Mouse (Mus musculus): ENCODE results near the gene Wfdc10. TPM values are rescaled to one million over a fixed set of nuclear protein-coding genes. Genes with fewer than 3 reads are reported as not detected.

Wfdc10 gene
- total RNA-seq, 4 experiments from 2014 or later, result not detected

GRCm38 (mm10) chr2:164700959-164701358 lies 45.1 kb downstream of the Wfdc10 start:
- DNase-seq (ENCODE audit: low spot score in 2 of 2), result no peak

GRCm38 (mm10) chr2:164701761-164702160 lies 45.9 kb downstream of the Wfdc10 start:
- no peak for DNase-seq (ENCODE audit: low spot score in 2 of 2)

GRCm38 (mm10) chr2:164704235-164704634 lies 48.4 kb downstream of the Wfdc10 start:
- no peak for DNase-seq (ENCODE audit: low spot score in 2 of 2)

GRCm38 (mm10) chr2:164705328-164705727 lies 49.5 kb downstream of the Wfdc10 start:
- no peak for DNase-seq (ENCODE audit: low spot score in 2 of 2)

GRCm38 (mm10) chr2:164705991-164706390 lies 50.1 kb downstream of the Wfdc10 start:
- no peak for DNase-seq (ENCODE audit: low spot score in 2 of 2)

Other genes starting within 250 kb of the Wfdc10 start
- 100 to 1,000 TPM in 1 of 4 experiments, 10 to 100 TPM in 3; 81.2 to 117 (median 89.0) TPM for gene Sdc4, start 212.2 kb upstream of the Wfdc10 start, total RNA-seq (2022)
- gene Sys1, start 199.1 kb upstream of the Wfdc10 start, total RNA-seq (2022), result 10 to 100 TPM; 39.4 to 46.1 (median 40.6) TPM
- gene Gm20458, start 195.1 kb upstream of the Wfdc10 start, total RNA-seq (2022), result 10 to 100 TPM in 1 of 4 experiments, 1 to 10 TPM in 3; 4.4 to 15.6 (median 6.3) TPM
- not detected for gene Trp53tg5, start 182.3 kb upstream of the Wfdc10 start, total RNA-seq (2022)
- 100 to 1,000 TPM; 140 to 155 (median 147) TPM for gene Dbndd2, start 169.9 kb upstream of the Wfdc10 start, total RNA-seq (2022)
- gene Pigt, start 158.5 kb upstream of the Wfdc10 start, total RNA-seq (2022), result 10 to 100 TPM; 84.0 to 97.2 (median 89.5) TPM
- gene Wfdc2, start 93.6 kb upstream of the Wfdc10 start, total RNA-seq (2022), result 1 to 10 TPM in 2 of 4 experiments, under 1 TPM in 2; 0.98 to 1.5 (median 1.1) TPM
- not detected for gene Spint3, start 82.6 kb upstream of the Wfdc10 start, total RNA-seq (2022)
- not detected for gene Wfdc6a, start 70.6 kb upstream of the Wfdc10 start, total RNA-seq (2022)
- not detected for gene Eppin, start 62.5 kb upstream of the Wfdc10 start, total RNA-seq (2022)
- gene Wfdc6b, start 42.5 kb upstream of the Wfdc10 start, total RNA-seq (2022), result not detected
- not detected for gene Wfdc8, start 42.4 kb upstream of the Wfdc10 start, total RNA-seq (2022)
- not detected for gene Wfdc16, start 17.2 kb upstream of the Wfdc10 start, total RNA-seq (2022)
- gene Wfdc9, start 537 bp downstream of the Wfdc10 start, total RNA-seq (2022), result not detected
- gene Wfdc11, start 18.0 kb downstream of the Wfdc10 start, total RNA-seq (2022), result not detected
- gene Wfdc13, start 29.1 kb downstream of the Wfdc10 start, total RNA-seq (2022), result not detected
- not detected for gene Spint4, start 42.5 kb downstream of the Wfdc10 start, total RNA-seq (2022)
- gene Spint5, start 59.3 kb downstream of the Wfdc10 start, total RNA-seq (2022), result not detected
- gene Wfdc3, start 89.9 kb downstream of the Wfdc10 start, total RNA-seq (2022), result 1 to 10 TPM; 1.3 to 3.9 (median 2.1) TPM
- 10 to 100 TPM; 32.2 to 38.7 (median 35.5) TPM for gene Dnttip1, start 89.9 kb downstream of the Wfdc10 start, total RNA-seq (2022)
- under 1 TPM in 2 of 4 experiments, not detected in 2; 0.50 to 0.53 TPM for gene Ube2c, start 113.9 kb downstream of the Wfdc10 start, total RNA-seq (2022)
- gene Tnnc2, start 123.9 kb downstream of the Wfdc10 start, total RNA-seq (2022), result 1 to 10 TPM in 3 of 4 experiments, not detected in 1; 1.7 to 5.6 (median 4.5) TPM
- 10 to 100 TPM; 46.4 to 53.8 (median 51.0) TPM for gene Snx21, start 129.8 kb downstream of the Wfdc10 start, total RNA-seq (2022)
- gene Acot8, start 148.8 kb downstream of the Wfdc10 start, total RNA-seq (2022), result 10 to 100 TPM; 22.0 to 27.6 (median 26.4) TPM
- gene Zswim3, start 149.1 kb downstream of the Wfdc10 start, total RNA-seq (2022), result 1 to 10 TPM; 7.1 to 10.0 (median 8.7) TPM
- gene Zswim1, start 166.6 kb downstream of the Wfdc10 start, total RNA-seq (2022), result 10 to 100 TPM; 20.3 to 25.7 (median 23.9) TPM
- 1 to 10 TPM in 2 of 4 experiments, not detected in 2; 1.0 to 1.4 TPM for gene Spata25, start 172.5 kb downstream of the Wfdc10 start, total RNA-seq (2022)
- gene Ctsa, start 176.8 kb downstream of the Wfdc10 start, total RNA-seq (2022), result 100 to 1,000 TPM; 112 to 182 (median 135) TPM
- 1 to 10 TPM; 4.5 to 7.1 (median 5.5) TPM for gene Neurl2, start 177.4 kb downstream of the Wfdc10 start, total RNA-seq (2022)
- gene Pltp, start 201.7 kb downstream of the Wfdc10 start, total RNA-seq (2022), result 100 to 1,000 TPM; 103 to 113 (median 109) TPM
- gene Pcif1, start 223.3 kb downstream of the Wfdc10 start, total RNA-seq (2022), result 10 to 100 TPM; 47.7 to 59.4 (median 52.0) TPM